Comparison of ENCODE assay signal across 8 mouse cellular contexts in the genomic region with DNA sequence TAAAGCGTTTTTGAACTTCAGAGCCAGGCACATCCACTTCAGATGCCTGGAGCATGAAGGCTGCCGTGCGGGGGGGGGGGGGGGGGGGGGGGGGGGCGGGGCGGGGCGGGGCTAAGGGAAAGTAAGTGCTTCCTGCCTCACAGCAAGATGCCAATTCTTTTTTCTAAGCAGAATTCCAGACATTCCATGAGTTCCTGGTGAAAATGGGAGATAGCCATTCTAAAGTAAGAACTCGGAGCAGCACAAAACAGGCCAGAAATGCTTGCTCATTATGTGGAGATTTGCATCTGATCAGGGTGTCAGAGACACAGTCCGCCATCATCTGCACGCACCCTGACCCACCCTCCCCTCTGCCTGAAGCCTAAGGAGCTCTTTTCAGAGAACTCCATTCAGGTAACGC.
A peak's percentile ranks its signal among the peaks of the same experiment; 100 is the strongest.
DNase-seq lines count a peak whose midpoint lies in the region; ATAC-seq lines count a peak whose summit lies in the region.

No protein-coding gene starts in this region.

- DNase-seq in ZHBTc4 (ENCODE audit: low read depth, low spot score): peak; percentile 94
- peak; percentile 32 for DNase-seq in midbrain, embryonic 14.5 days
- DNase-seq in right cerebral cortex, adult 2 months (ENCODE audit: low spot score in 2 of 2): no peak
- DNase-seq in gastrocnemius, postnatal 14 days: no peak
- DNase-seq in layer of hippocampus, adult 11-12 months (ENCODE audit: low spot score): no peak
- DNase-seq in thymus, postnatal 14 days: no peak

- no peaks in the 10 kb centered on the region for H3K36me3 ChIP-seq in forebrain, embryonic 12.5 days (replicated peaks)
- H3K36me3 ChIP-seq in kidney, embryonic 14.5 days (ENCODE audit: control insufficient read depth, insufficient read depth, low read length): no peaks in the 10 kb centered on the region
- no peaks in the 10 kb centered on the region for H3K36me3 ChIP-seq in midbrain, embryonic 14.5 days (ENCODE audit: control insufficient read depth, insufficient read depth, low read length)

- peak; percentile 64; the same call in 1 of the 2 replicates for ATAC-seq in forebrain, embryonic 12.5 days (ENCODE audit: low FRiP score)
- peak; percentile 76 for ATAC-seq in kidney, embryonic 14.5 days (ENCODE audit: low FRiP score, low TSS enrichment)
- ATAC-seq in midbrain, embryonic 14.5 days (ENCODE audit: low FRiP score, low TSS enrichment): no peak; the same call in 1 of the 2 replicates

- H3K9me3 ChIP-seq in forebrain, embryonic 12.5 days: 0 out of 2 replicates have a peak, but pooled peaks cover 6% of the 10 kb centered on the region
- no peaks in the 10 kb centered on the region for H3K9me3 ChIP-seq in kidney, embryonic 14.5 days (ENCODE audit: control insufficient read depth, low read length)
- H3K9me3 ChIP-seq in midbrain, embryonic 14.5 days (ENCODE audit: control insufficient read depth, low read length): no peaks in the 10 kb centered on the region

- no peaks in the 10 kb centered on the region for H3K27me3 ChIP-seq in forebrain, embryonic 12.5 days
- no peaks in the 10 kb centered on the region for H3K27me3 ChIP-seq in kidney, embryonic 14.5 days (ENCODE audit: control insufficient read depth, insufficient read depth, low read length)
- H3K27me3 ChIP-seq in midbrain, embryonic 14.5 days (ENCODE audit: control insufficient read depth, insufficient read depth, low read length): no peaks in the 10 kb centered on the region

- no peak overlapping the region for H3K27ac ChIP-seq in forebrain, embryonic 12.5 days
- H3K27ac ChIP-seq in kidney, embryonic 14.5 days (ENCODE audit: low read depth, low read length): peak overlapping the region; percentile 62
- no peak overlapping the region for H3K27ac ChIP-seq in midbrain, embryonic 14.5 days (replicated peaks; ENCODE audit: low read depth, low read length)

- intact Hi-C loops in gastrocnemius, postnatal 14 days (cut with DNase I; ENCODE audit: low total_unique reads): no loop called here

- peaks cover 7% of the 10 kb centered on the region; the same call in 1 of the 2 replicates for H3K4me1 ChIP-seq in forebrain, embryonic 12.5 days
- H3K4me1 ChIP-seq in kidney, embryonic 14.5 days (ENCODE audit: control insufficient read depth, insufficient read depth, low read length): no peaks in the 10 kb centered on the region
- H3K4me1 ChIP-seq in midbrain, embryonic 14.5 days (ENCODE audit: control insufficient read depth, insufficient read depth, low read length): no peaks in the 10 kb centered on the region

- no peak overlapping the region for H3K9ac ChIP-seq in forebrain, embryonic 12.5 days
- no peak overlapping the region for H3K9ac ChIP-seq in kidney, embryonic 14.5 days (ENCODE audit: low read depth, low read length)
- no peak overlapping the region for H3K9ac ChIP-seq in midbrain, embryonic 14.5 days (replicated peaks; ENCODE audit: low read length)

- 0 out of 2 replicates have a peak overlapping the region, but pooled peaks have one; percentile 19 for H3K4me3 ChIP-seq in forebrain, embryonic 12.5 days (replicated peaks)
- H3K4me3 ChIP-seq in kidney, embryonic 14.5 days (ENCODE audit: low read length): peak overlapping the region; percentile 23; the same call in 1 of the 2 replicates
- peak overlapping the region; percentile 14; the same call in 1 of the 2 replicates for H3K4me3 ChIP-seq in midbrain, embryonic 14.5 days (replicated peaks; ENCODE audit: low read depth, low read length)

- WGBS in forebrain, embryonic 12.5 days: 0% methylated on average over 9 of the region's 10 CpGs
- 11% methylated on average over 5 of the region's 10 CpGs for WGBS in kidney, embryonic 14.5 days
- under 1% methylated on average over 9 of the region's 10 CpGs for WGBS in midbrain, embryonic 14.5 days

- peak overlapping the region; percentile 46 for H3K4me2 ChIP-seq in forebrain, embryonic 12.5 days
- H3K4me2 ChIP-seq in kidney, embryonic 14.5 days (replicated peaks; ENCODE audit: low read depth, low read length): peak overlapping the region; percentile 41
- H3K4me2 ChIP-seq in midbrain, embryonic 14.5 days (ENCODE audit: low read length): peak overlapping the region; percentile 43

Comparison
In these comparisons a context has a peak if more than half of its experiments do, and no peak if none do; other contexts are left out.
1. DNase-seq: peak in ZHBTc4 (single experiment) and midbrain, embryonic 14.5 days (single experiment); none in right cerebral cortex, adult 2 months (0 of 2), gastrocnemius, postnatal 14 days (single experiment), layer of hippocampus, adult 11-12 months (single experiment) and thymus, postnatal 14 days (single experiment).
2. Peak in every context shown above with its lines, with median percentiles within 50 percentile points of each other: H3K4me2 ChIP-seq and H3K4me3 ChIP-seq.